Comparison of ENCODE assay signal across 21 mouse cellular contexts in genomic region chr6:41541746-41542145, GRCm38 (mm10). TPM values are rescaled to one million over a fixed set of nuclear protein-coding genes. Genes with fewer than 3 reads are reported as not detected.
A peak's percentile ranks its signal among the peaks of the same experiment; 100 is the strongest.
DNase-seq lines count a peak whose midpoint lies in the region; ATAC-seq and TF ChIP-seq lines count a peak whose summit lies in the region.
"Had no signal": no experiment of that assay in that cellular context is flagged by ENCODE, and none has a peak within 500 bp of the region (broad histone marks: within the 10 kb centered on the region; RNA-seq: fewer than 3 reads in every experiment).

No protein-coding gene starts in this region.

- WGBS in liver, postnatal 0 days (ENCODE audit: insufficient replicate concordance) = 34% methylated on average over 1 of the region's 1 CpGs

- TF ChIP-seq CTCF in liver, postnatal 0 days (IDR thresholded peaks at IDR 0.05; ENCODE audit: low read depth) = no peak

- no peak overlapping the region for H3K27ac ChIP-seq in liver, postnatal 0 days (ENCODE audit: low read depth)
- H3K27ac ChIP-seq: heart, adult 2 months; hindbrain, postnatal 0 days; kidney, embryonic 15.5 days; layer of hippocampus, adult 2 months; limb, embryonic 15.5 days had no signal

- H3K4me3 ChIP-seq in liver, postnatal 0 days (ENCODE audit: low read depth, low read length) = no peak overlapping the region
- H3K4me3 ChIP-seq: heart, adult 2 months; kidney, embryonic 15.5 days; layer of hippocampus, adult 2 months; limb, embryonic 15.5 days had no signal

- peak; percentile 16 for ATAC-seq in activated CD4-positive, CD25-positive, alpha-beta regulatory T cell, adult 4 months
- peak; percentile 27; the same call in 1 of the 2 replicates for ATAC-seq in liver, postnatal 0 days
- ATAC-seq: forebrain, postnatal 0 days; hindbrain, postnatal 0 days had no signal

- H3K4me1 ChIP-seq in liver, postnatal 0 days (ENCODE audit: insufficient read depth) = no peaks in the 10 kb centered on the region

- no peaks in the 10 kb centered on the region for H3K27me3 ChIP-seq in liver, postnatal 0 days (ENCODE audit: insufficient read depth, low read length)
- H3K27me3 ChIP-seq: CH12.LX had no signal

- no peak for TF ChIP-seq EP300 in liver, postnatal 0 days (IDR thresholded peaks at IDR 0.05; ENCODE audit: low read depth)

- DNase-seq in CD4-positive, CD25-positive, alpha-beta regulatory T cell, adult 2 months (ENCODE audit: low read depth, low spot score) = peak; percentile 74
- DNase-seq in liver, postnatal 0 days = no peak
- peak; percentile 76 to 81 for DNase-seq in thymus, postnatal 10 days (ENCODE audit: low spot score in 2 of 2)
- DNase-seq in ovary, postnatal 10 days (ENCODE audit: low spot score) = no peak
- no peak for DNase-seq in adrenal gland, postnatal 14 days
- DNase-seq in cerebellum, postnatal 25 days = no peak
- DNase-seq: cerebellum, adult 9-11 months; forebrain, postnatal 0 days; heart, adult 2 months; heart, postnatal 14 days; lung, postnatal 10 days had no signal

- H3K9me3 ChIP-seq in liver, postnatal 0 days (ENCODE audit: low read length) = no peaks in the 10 kb centered on the region
- H3K9me3 ChIP-seq: kidney, embryonic 15.5 days; limb, embryonic 15.5 days had no signal

- H3K9ac ChIP-seq in liver, postnatal 0 days (replicated peaks) = no peak overlapping the region
- H3K9ac ChIP-seq: forebrain, postnatal 0 days; kidney, embryonic 15.5 days; limb, embryonic 15.5 days had no signal

- H3K36me3 ChIP-seq in liver, postnatal 0 days (replicated peaks; ENCODE audit: insufficient read depth, low read length) = no peaks in the 10 kb centered on the region
- H3K36me3 ChIP-seq: kidney, embryonic 15.5 days; limb, embryonic 15.5 days had no signal

- no peak overlapping the region for H3K4me2 ChIP-seq in liver, postnatal 0 days (ENCODE audit: low read depth, low read length)
- H3K4me2 ChIP-seq: kidney, embryonic 15.5 days; limb, embryonic 15.5 days; midbrain, embryonic 11.5 days had no signal

RNA-seq across cellular contexts. Expression of gene Prss2, which starts 20.2 kb away (rescaled TPM):
- 1 to 10 TPM; 1.9 to 3.1 TPM for polyA plus RNA-seq in activated CD4-positive, CD25-positive, alpha-beta regulatory T cell, adult 4 months (2017; shearing (Covaris generic))
- 0.18 and 10.5 TPM in 2 replicates for polyA plus RNA-seq in liver, postnatal 0 days (2015; fragmentation: Nextera tagmentation; extraction: Ambion mirVana)
- 0.44 TPM in 1 of 2 replicates, not detected in the other for total RNA-seq in adrenal gland, postnatal 14 days (2021)
- total RNA-seq: CH12.LX; forebrain, postnatal 0 days; gastrocnemius, adult 8-10 months; heart, adult 2 months; heart, postnatal 14 days; hindbrain, postnatal 0 days; layer of hippocampus, adult 2 months; left cerebral cortex, postnatal 10 days had no signal
- polyA plus RNA-seq: embryonic facial prominence, embryonic 11.5 days; forebrain, postnatal 0 days; heart, adult 2 months; hindbrain, postnatal 0 days; kidney, embryonic 15.5 days; limb, embryonic 15.5 days; midbrain, embryonic 11.5 days had no signal

Comparison
In these comparisons a context has a peak if more than half of its experiments do, and no peak if none do; other contexts are left out.
1. DNase-seq: peak in CD4-positive, CD25-positive, alpha-beta regulatory T cell, adult 2 months (single experiment) and thymus, postnatal 10 days (2 of 2); none in liver, postnatal 0 days (single experiment), ovary, postnatal 10 days (single experiment), adrenal gland, postnatal 14 days (single experiment) and cerebellum, postnatal 25 days (0 of 2).